Mouse (Mus musculus) spleen, adult 2 months (tissue): ENCODE data around the gene Rpusd1.

Experiments
- CTCF ChIP-seq: fragments of 200-500 bp; IDR thresholded peaks from 2 replicates; pipeline ENCODE4 v1.5.1; 2011; ENCODE audit warnings: mild to moderate bottlenecking, inconsistent platforms; ENCODE audit not compliant: insufficient read depth, insufficient read length, insufficient replicate concordance; ENCODE audit errors: extremely low read depth
- POLR2A ChIP-seq: fragments of 200-500 bp; IDR thresholded peaks from 2 replicates; pipeline ENCODE4 v1.6.1; 2011; ENCODE audit warnings: low read depth, low read length, inconsistent platforms

- no peak for TF ChIP-seq CTCF
- no peak for TF ChIP-seq POLR2A
These were observed 11.8 kb upstream of the Rpusd1 start for GRCm38 (mm10) chr17:25715627-25716026.
